26 mouse cellular contexts compared by ENCODE assay signal in genomic region chr14:31953783-31954182, GRCm38 (mm10).
DNase-seq lines count a peak whose midpoint lies in the region.
"Had no signal": no experiment of that assay in that cellular context is flagged by ENCODE, and none has a peak within 500 bp of the region (broad histone marks: within the 10 kb centered on the region; RNA-seq: fewer than 3 reads in every experiment).

No protein-coding gene starts in this region.

- H3K27me3 ChIP-seq in embryonic facial prominence, embryonic 10.5 days (replicated peaks; ENCODE audit: low read depth, poor library complexity, severe bottlenecking): 0 out of 2 replicates have a peak, but pooled peaks cover 3% of the 10 kb centered on the region
- H3K27me3 ChIP-seq: embryonic facial prominence, embryonic 12.5 days; heart, embryonic 12.5 days; hindbrain, embryonic 12.5 days; midbrain, embryonic 15.5 days; stomach, embryonic 15.5 days had no signal

- no peak overlapping the region for H3K4me3 ChIP-seq in embryonic facial prominence, embryonic 10.5 days
- H3K4me3 ChIP-seq: embryonic facial prominence, embryonic 12.5 days; erythroblast, embryonic 14.5 days; heart, embryonic 12.5 days; hindbrain, embryonic 12.5 days; limb, embryonic 10.5 days; midbrain, embryonic 15.5 days; stomach, embryonic 15.5 days had no signal

- 89% methylated on average over 4 of the region's 4 CpGs for WGBS in embryonic facial prominence, embryonic 10.5 days

- H3K36me3 ChIP-seq in embryonic facial prominence, embryonic 10.5 days (replicated peaks): no peaks in the 10 kb centered on the region
- H3K36me3 ChIP-seq: embryonic facial prominence, embryonic 12.5 days; heart, embryonic 12.5 days; hindbrain, embryonic 12.5 days; limb, embryonic 10.5 days; midbrain, embryonic 15.5 days; stomach, embryonic 15.5 days had no signal

- no peaks in the 10 kb centered on the region for H3K9me3 ChIP-seq in embryonic facial prominence, embryonic 10.5 days
- H3K9me3 ChIP-seq: embryonic facial prominence, embryonic 12.5 days; heart, embryonic 12.5 days; hindbrain, embryonic 12.5 days; limb, embryonic 10.5 days; midbrain, embryonic 15.5 days; stomach, embryonic 15.5 days had no signal

- no peaks in the 10 kb centered on the region for H3K4me1 ChIP-seq in embryonic facial prominence, embryonic 10.5 days
- H3K4me1 ChIP-seq: embryonic facial prominence, embryonic 12.5 days; heart, embryonic 12.5 days; hindbrain, embryonic 12.5 days; limb, embryonic 10.5 days; midbrain, embryonic 15.5 days; stomach, embryonic 15.5 days had no signal

- intact Hi-C loops in left cerebral cortex, postnatal 25 days (cut with DNase I): loop anchor here (2.0 to 5.0 kb wide), 2 partner anchors 121 to 123 kb away; partner anchors contain the start of gene Ankrd28

- DNase-seq in layer of hippocampus, adult 11-12 months (ENCODE audit: low spot score): peak; percentile 35
- no peak for DNase-seq in layer of hippocampus, postnatal 10 days (ENCODE audit: low spot score in 2 of 2)
- peak; percentile 84 for DNase-seq in brain, adult 2 months (ENCODE audit: low read depth, low spot score)
- peak; percentile 40 to 66 for DNase-seq in frontal cortex, postnatal 36 days (ENCODE audit: low spot score in 2 of 2)
- peak; percentile 41 to 75 for DNase-seq in left cerebral cortex, postnatal 25 days (ENCODE audit: low spot score in 2 of 2)
- no peak for DNase-seq in liver
- DNase-seq in embryo, embryonic 10.5 days (ENCODE audit: low spot score): no peak
- no peak for DNase-seq in embryonic facial prominence, embryonic 10.5 days (ENCODE audit: low spot score)
- DNase-seq: adrenal gland, postnatal 36 days; B cell, adult 2 months; cerebellum, adult 8-10 months; gastrocnemius, postnatal 10 days; heart, adult 11 months; heart, postnatal 14 days; kidney, adult 2 months; kidney, postnatal 14 days; lung, adult 18-20 months; lung, postnatal 36 days; thymus, adult 2 months had no signal

- no peak overlapping the region for H3K27ac ChIP-seq in embryonic facial prominence, embryonic 10.5 days (replicated peaks)
- H3K27ac ChIP-seq: embryonic facial prominence, embryonic 12.5 days; hindbrain, embryonic 12.5 days; limb, embryonic 10.5 days; midbrain, embryonic 15.5 days; stomach, embryonic 15.5 days had no signal

Comparison
In these comparisons a context has a peak if more than half of its experiments do, and no peak if none do; other contexts are left out.
1. DNase-seq: peak in layer of hippocampus, adult 11-12 months (single experiment), brain, adult 2 months (single experiment), frontal cortex, postnatal 36 days (2 of 2) and left cerebral cortex, postnatal 25 days (2 of 2); none in layer of hippocampus, postnatal 10 days (0 of 2), liver (single experiment), embryo, embryonic 10.5 days (single experiment) and embryonic facial prominence, embryonic 10.5 days (single experiment).